Mouse (Mus musculus) forebrain, embryonic 12.5 days (tissue): ENCODE measurements at regions not wholly inside any gene's neighbourhood (a gene's known extent, or its start where the extent isn't known, plus 50 kb on each side); places are given as distances from the start of the nearest gene placed in this dataset.

Experiments
- ATAC-seq: fragments of 200-750 bp; cut with Nextera tagmentation; 2 replicates; pipeline ENCODE4 v1.8.0; 2017; ENCODE audit warnings: moderate TSS enrichment; ENCODE audit not compliant: low FRiP score
- H3K27ac ChIP-seq: fragments of 300-500 bp; sonication (generic); 2 replicates; pipeline ENCODE4 v1.5.1; 2016; ENCODE audit warnings: mild to moderate bottlenecking
- H3K27me3 ChIP-seq: fragments of 300-500 bp; sonication (generic); 2 replicates; pipeline ENCODE4 v1.6.1; 2016; ENCODE audit warnings: mild to moderate bottlenecking
- H3K36me3 ChIP-seq: fragments of 300-500 bp; sonication (generic); replicated peaks from 2 replicates; pipeline ENCODE4 v1.6.1; 2016; ENCODE audit warnings: mild to moderate bottlenecking
- H3K4me1 ChIP-seq: fragments of 300-500 bp; sonication (generic); 2 replicates; pipeline ENCODE4 v1.6.1; 2016
- H3K4me2 ChIP-seq: fragments of 300-500 bp; sonication (generic); 2 replicates; pipeline ENCODE4 v1.6.1; 2016; ENCODE audit warnings: mild to moderate bottlenecking, moderate library complexity
- H3K4me3 ChIP-seq: fragments of 300-500 bp; sonication (generic); replicated peaks from 2 replicates; pipeline ENCODE4 v1.5.1; 2016; ENCODE audit warnings: mild to moderate bottlenecking
- H3K9ac ChIP-seq: fragments of 300-500 bp; sonication (generic); 2 replicates; pipeline ENCODE4 v1.6.1; 2016; ENCODE audit warnings: mild to moderate bottlenecking
- H3K9me3 ChIP-seq: fragments of 300-500 bp; sonication (generic); 2 replicates; pipeline ENCODE4 v1.6.1; 2016
- WGBS: fragments of 180-500 bp; shearing (Covaris S2); methylation state at CpG from one replicate; pipeline ENCODE4 v1.1.7; 2016; 5-methylcytosine and 5-hydroxymethylcytosine counted together

DNA sequence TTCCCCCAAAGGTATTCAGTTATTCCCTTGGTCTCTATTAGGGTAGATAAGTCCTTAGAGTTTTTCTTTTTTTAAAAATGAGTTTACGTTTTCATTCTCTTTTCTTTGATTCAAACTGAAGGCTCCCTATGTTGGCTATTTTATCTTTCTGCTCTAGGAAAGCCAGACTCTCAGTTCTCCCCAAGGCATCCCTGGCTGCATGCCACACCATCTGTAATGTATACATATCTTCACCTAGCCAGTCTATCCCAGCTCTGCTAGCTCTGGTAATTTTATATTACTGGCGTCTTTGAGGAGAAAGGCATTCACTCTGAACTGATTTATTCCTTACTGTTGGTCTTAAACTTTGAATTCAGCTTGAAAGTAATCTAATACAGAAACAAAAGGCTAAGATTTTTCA lies 65.2 kb upstream of the Cabcoco1 start:
- no peak overlapping the region for H3K9ac ChIP-seq
- no peak overlapping the region for H3K27ac ChIP-seq
- H3K36me3 ChIP-seq, result no peaks in the 10 kb centered on the region
- H3K27me3 ChIP-seq, result no peaks in the 10 kb centered on the region
- H3K9me3 ChIP-seq, result 0 out of 2 replicates have a peak, but pooled peaks cover 3% of the 10 kb centered on the region
- H3K4me2 ChIP-seq, result no peak overlapping the region
- WGBS, result 66% methylated on average over 2 of the region's 2 CpGs
- no peaks in the 10 kb centered on the region for H3K4me1 ChIP-seq
- ATAC-seq, result no peak
- H3K4me3 ChIP-seq, result no peak overlapping the region

DNA sequence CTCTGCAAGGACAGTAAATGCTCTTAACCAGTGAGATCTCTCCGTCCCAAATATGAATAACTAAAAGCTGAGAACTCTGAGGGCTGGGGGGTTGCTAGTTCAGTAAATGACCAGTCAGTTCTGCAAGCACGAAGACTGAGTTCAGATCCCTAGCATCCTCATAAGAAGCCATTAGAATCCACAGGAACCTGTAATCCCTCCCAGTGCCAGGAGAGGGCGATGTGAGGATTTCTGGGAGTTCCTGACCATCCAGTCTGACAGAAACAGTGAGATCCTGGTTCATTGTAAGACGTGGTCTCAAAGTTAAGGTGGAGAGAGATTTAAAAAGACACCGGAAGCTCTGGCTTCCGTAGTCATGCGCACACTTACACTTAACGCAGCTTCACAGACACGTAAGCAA lies 70.2 kb upstream of the Cabcoco1 start:
- ATAC-seq, result no peak
- Histone ChIP-seq H3K4me3 (no peak overlapping the region), H3K9ac (no peak overlapping the region), H3K4me1 (no peaks in the 10 kb centered on the region), H3K36me3 (no peaks in the 10 kb centered on the region), H3K27me3 (no peaks in the 10 kb centered on the region), H3K4me2 (no peak overlapping the region), H3K27ac (no peak overlapping the region), H3K9me3 (0 out of 2 replicates have a peak, but pooled peaks cover 3% of the 10 kb centered on the region)
- whole genome bisulfite sequencing, result 76% methylated on average over 9 of the region's 9 CpGs

DNA sequence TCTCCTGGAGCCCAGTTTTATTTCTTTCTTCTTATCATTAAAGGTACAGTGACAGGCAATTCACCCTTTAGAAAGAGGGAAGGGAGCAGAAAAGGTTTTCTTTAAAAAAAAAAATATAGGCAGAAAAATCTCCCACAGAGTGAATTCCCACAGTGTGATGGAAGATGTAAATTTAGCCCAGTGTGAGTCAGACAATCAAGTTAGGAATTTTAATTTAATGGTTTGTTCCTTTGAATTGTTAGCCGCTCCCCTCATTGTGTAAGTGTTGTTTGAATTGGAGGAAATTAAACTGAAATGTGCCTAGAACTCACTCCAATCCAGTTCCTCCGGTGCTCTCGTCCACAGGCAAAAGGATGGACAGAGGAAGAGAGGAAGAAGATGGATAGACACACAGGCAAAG lies 71.0 kb upstream of the Cabcoco1 start:
- Histone ChIP-seq H3K9me3 (0 out of 2 replicates have a peak, but pooled peaks cover 3% of the 10 kb centered on the region), H3K27ac (no peak overlapping the region), H3K4me3 (no peak overlapping the region), H3K27me3 (no peaks in the 10 kb centered on the region), H3K4me1 (no peaks in the 10 kb centered on the region), H3K36me3 (no peaks in the 10 kb centered on the region), H3K9ac (no peak overlapping the region), H3K4me2 (no peak overlapping the region)
- WGBS, result 74% methylated on average over 3 of the region's 3 CpGs
- no peak for ATAC-seq

DNA sequence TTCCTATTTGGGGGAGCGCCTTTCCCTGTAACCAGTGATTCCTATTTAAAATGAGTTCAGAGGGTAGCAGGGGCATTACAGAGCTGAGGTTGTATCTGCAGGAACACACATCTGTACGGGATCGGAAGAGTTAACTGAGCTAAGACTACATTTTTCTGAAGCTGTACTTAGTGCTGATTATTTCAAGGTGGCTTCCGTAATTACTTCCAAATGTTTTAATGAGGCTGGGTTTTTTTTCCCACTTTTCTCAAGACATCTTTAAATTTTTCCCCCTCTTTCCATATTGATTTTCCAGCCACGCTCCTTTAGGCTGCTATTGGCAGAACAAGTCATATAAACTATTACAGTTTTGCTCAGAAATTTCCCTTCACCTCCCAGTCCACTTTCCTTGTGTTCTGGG lies 82.1 kb upstream of the Cabcoco1 start:
- H3K4me3 ChIP-seq, result no peak overlapping the region
- WGBS, result 81% methylated on average over 5 of the region's 5 CpGs
- no peak for ATAC-seq

DNA sequence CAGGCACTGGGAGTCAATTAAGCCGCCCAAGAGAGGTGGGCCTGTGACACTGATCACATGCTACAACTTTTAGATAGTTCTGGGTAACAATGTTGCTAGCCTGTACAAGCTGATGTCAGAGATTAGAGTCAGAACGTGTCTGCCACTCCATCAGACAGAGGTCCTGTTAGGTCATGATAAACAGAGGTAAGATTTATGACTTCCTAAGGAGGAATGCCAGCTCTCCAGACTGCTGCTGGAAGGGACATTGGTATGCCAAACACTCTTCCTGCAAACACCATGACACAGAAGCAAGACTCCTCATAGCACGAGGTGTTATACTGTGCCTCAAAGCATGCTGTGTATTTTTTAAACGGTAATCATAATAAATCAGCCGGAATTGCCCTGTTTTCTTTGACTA lies 83.6 kb upstream of the Cabcoco1 start:
- no peaks in the 10 kb centered on the region for H3K4me1 ChIP-seq
- no peak overlapping the region for H3K4me3 ChIP-seq
- no peak overlapping the region for H3K9ac ChIP-seq
- 80% methylated on average over 5 of the region's 5 CpGs for whole genome bisulfite sequencing
- no peak overlapping the region for H3K4me2 ChIP-seq
- ATAC-seq, result no peak
- no peaks in the 10 kb centered on the region for H3K27me3 ChIP-seq
- H3K36me3 ChIP-seq, result no peaks in the 10 kb centered on the region
- no peaks in the 10 kb centered on the region for H3K9me3 ChIP-seq
- no peak overlapping the region for H3K27ac ChIP-seq

More for the DNA sequence above, 82.1 kb upstream of the Cabcoco1 start:
- Histone ChIP-seq H3K36me3 (no peaks in the 10 kb centered on the region), H3K4me1 (no peaks in the 10 kb centered on the region), H3K27ac (no peak overlapping the region), H3K27me3 (no peaks in the 10 kb centered on the region), H3K9me3 (no peaks in the 10 kb centered on the region), H3K9ac (no peak overlapping the region), H3K4me2 (no peak overlapping the region)

DNA sequence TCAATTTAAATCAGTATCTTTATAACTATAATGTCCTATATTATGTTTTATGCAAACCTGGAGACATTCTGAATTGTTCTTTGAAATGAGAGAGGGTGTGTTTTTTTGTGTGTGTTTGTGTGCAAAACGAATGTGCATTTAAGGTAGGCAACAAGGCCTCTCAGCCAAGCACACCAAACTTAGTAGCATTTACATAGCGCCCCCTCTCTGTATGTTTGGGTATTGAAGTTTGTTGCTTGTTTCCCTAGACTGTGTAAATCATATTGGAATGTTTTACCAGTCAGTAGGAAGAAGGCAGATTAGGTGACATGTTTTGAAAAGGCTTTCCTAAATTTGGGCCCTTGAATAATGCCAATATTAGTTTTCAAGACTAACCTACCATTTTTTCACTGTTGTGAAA lies 84.1 kb upstream of the Cabcoco1 start:
- H3K27me3 ChIP-seq, result no peaks in the 10 kb centered on the region
- no peak overlapping the region for H3K4me2 ChIP-seq
- H3K36me3 ChIP-seq, result no peaks in the 10 kb centered on the region
- H3K4me3 ChIP-seq, result no peak overlapping the region
- WGBS, result 49% methylated on average over 2 of the region's 2 CpGs
- no peaks in the 10 kb centered on the region for H3K9me3 ChIP-seq
- no peak overlapping the region for H3K27ac ChIP-seq
- H3K9ac ChIP-seq, result no peak overlapping the region
- no peak for ATAC-seq
- H3K4me1 ChIP-seq, result no peaks in the 10 kb centered on the region

DNA sequence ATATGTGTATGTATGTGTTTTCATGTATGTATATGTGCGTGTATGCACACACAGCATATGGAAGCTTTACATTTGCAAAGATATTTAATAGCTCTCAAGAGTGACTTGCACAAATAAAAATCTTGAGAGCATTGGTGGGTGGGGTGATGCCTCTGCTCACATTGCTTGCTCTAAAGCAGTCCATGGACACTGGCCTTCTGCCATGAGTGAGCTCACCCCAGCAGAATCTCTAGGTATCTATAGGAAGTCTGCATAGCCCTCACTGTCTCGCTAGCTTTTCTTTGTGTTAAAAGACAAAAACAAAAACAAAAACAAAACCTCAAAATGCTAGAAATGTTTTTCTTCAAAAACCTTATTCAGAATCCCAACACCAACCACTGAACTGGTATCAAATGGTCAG lies 87.8 kb upstream of the Cabcoco1 start:
- no peak for ATAC-seq
- H3K36me3 ChIP-seq, result no peaks in the 10 kb centered on the region
- H3K4me1 ChIP-seq, result no peaks in the 10 kb centered on the region
- no peak overlapping the region for H3K4me2 ChIP-seq
- H3K9me3 ChIP-seq, result no peaks in the 10 kb centered on the region
- no peak overlapping the region for H3K4me3 ChIP-seq
- no peak overlapping the region for H3K27ac ChIP-seq
- no peak overlapping the region for H3K9ac ChIP-seq
- H3K27me3 ChIP-seq, result no peaks in the 10 kb centered on the region
- 89% methylated on average over 2 of the region's 2 CpGs for WGBS

DNA sequence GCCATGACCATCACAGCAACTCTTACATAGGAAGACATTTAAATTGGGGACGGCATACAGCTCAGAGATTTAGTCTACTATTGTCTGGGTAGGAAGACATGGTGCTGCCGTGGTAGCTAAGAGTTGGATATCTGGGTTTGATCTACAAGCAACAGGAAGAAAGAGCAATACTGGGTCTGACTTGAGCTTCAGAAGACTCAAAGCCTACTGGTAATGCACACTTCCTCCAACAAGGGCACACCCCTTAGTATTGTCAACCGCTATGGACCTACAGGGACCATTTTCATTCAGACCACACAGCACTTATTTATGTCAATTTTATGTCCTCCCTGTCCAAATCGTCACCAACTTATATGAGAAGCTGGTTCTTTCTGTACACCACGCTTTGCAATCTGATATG lies 90.3 kb upstream of the Tmem26 start:
- WGBS, result 93% methylated on average over 5 of the region's 5 CpGs
- H3K27ac ChIP-seq, result no peak overlapping the region
- H3K27me3 ChIP-seq, result no peaks in the 10 kb centered on the region
- no peaks in the 10 kb centered on the region for H3K4me1 ChIP-seq
- no peak overlapping the region for H3K4me2 ChIP-seq
- no peaks in the 10 kb centered on the region for H3K9me3 ChIP-seq
- H3K36me3 ChIP-seq, result no peaks in the 10 kb centered on the region
- no peak for ATAC-seq
- H3K4me3 ChIP-seq, result no peak overlapping the region
- no peak overlapping the region for H3K9ac ChIP-seq

DNA sequence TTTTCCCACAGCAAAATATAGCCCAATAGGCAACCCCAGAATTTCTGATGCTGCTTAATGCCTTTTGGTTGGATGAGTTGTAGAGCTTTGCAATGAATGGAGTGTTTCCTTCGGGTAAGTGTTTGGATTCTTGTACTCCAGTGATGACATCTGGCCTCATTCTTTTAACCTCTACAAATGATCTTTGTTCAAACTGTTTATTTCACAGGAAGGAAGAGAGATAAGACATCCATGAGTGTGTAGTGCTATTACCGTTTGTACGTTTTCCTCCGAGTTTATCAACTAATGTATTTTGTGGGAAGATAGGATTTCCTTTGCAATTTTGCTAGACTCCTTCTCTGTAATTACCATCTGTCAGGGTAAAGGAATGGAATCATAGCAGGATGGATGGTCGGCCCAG lies 70.7 kb upstream of the Tmem26 start:
- Histone ChIP-seq H3K4me2 (no peak overlapping the region), H3K9me3 (no peaks in the 10 kb centered on the region), H3K4me1 (no peaks in the 10 kb centered on the region), H3K27me3 (no peaks in the 10 kb centered on the region), H3K9ac (no peak overlapping the region), H3K27ac (no peak overlapping the region), H3K36me3 (no peaks in the 10 kb centered on the region), H3K4me3 (no peak overlapping the region)
- 85% methylated on average over 5 of the region's 5 CpGs for WGBS
- no peak for ATAC-seq

DNA sequence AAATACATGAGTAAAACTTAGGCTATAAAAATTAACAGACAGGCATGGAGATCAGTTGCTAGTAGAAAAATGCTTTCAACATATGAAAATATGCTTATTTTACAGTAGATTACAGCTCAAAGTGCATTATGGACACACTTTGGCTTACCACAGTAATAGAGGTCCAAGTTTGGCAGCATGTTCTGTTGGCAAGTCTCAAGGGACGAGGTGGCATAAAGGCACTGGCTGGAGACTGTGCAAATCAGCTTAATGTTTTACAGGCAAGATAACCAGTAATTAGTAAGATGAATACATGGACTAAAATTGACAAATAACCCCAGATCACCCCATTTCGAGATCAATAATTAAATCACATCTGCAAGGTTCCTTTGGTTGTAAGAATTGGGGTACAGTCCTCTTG lies 68.0 kb upstream of the Tmem26 start:
- Histone ChIP-seq H3K27ac (no peak overlapping the region), H3K4me2 (no peak overlapping the region), H3K4me1 (no peaks in the 10 kb centered on the region), H3K4me3 (no peak overlapping the region), H3K9ac (no peak overlapping the region), H3K36me3 (no peaks in the 10 kb centered on the region), H3K9me3 (no peaks in the 10 kb centered on the region), H3K27me3 (no peaks in the 10 kb centered on the region)
- ATAC-seq, result no peak
- WGBS, result 81% methylated on average over 2 of the region's 2 CpGs

DNA sequence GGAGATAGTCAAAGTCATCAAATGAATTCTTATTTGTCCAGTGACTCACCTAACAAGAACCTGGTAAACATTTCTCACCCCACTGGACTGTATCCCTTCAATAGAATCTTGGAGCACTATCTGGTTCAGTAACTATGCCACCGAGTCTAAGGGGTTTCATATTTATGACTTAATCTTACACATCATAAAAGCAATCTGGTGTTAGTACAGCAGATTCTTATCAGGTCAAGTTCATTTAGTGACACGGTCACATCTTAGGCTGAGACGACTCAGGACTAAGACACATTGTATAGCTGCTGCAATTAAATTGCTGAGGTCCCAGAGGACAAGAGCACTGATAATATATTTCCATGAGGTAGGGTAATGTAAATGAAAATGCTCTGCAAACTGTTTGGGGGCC lies 57.4 kb upstream of the Tmem26 start:
- 91% methylated on average over 3 of the region's 3 CpGs for WGBS
- no peaks in the 10 kb centered on the region for H3K9me3 ChIP-seq

DNA sequence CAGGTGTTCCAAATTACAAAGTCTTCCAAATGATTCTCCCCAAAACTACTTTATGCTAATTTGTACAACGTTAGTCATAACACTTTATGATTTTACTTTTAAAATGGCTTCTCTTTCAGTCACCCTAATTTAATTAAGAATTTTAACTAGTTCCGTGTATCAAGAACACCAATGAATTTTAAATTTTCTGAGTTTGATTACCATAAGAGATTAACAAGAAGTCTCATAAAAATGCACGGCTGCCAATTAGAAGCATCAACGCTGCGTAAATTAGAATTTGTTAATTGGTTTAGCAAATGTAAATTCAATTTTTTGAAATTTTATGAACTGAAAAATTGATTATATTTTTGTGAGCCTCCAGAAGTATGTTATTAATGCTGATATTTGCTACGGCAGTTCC lies 54.1 kb upstream of the Tmem26 start:
- Histone ChIP-seq H3K4me2 (no peak overlapping the region), H3K4me3 (no peak overlapping the region), H3K9me3 (no peaks in the 10 kb centered on the region), H3K9ac (no peak overlapping the region), H3K27ac (no peak overlapping the region), H3K4me1 (0 out of 2 replicates have a peak, but pooled peaks cover 6% of the 10 kb centered on the region), H3K36me3 (no peaks in the 10 kb centered on the region), H3K27me3 (no peaks in the 10 kb centered on the region)
- WGBS, result 85% methylated on average over 6 of the region's 6 CpGs
- ATAC-seq, result no peak

More for the DNA sequence above, 57.4 kb upstream of the Tmem26 start:
- H3K4me2 ChIP-seq, result no peak overlapping the region
- 0 out of 2 replicates have a peak, but pooled peaks cover 6% of the 10 kb centered on the region for H3K4me1 ChIP-seq
- H3K9ac ChIP-seq, result no peak overlapping the region
- H3K27ac ChIP-seq, result no peak overlapping the region
- no peak overlapping the region for H3K4me3 ChIP-seq
- H3K36me3 ChIP-seq, result no peaks in the 10 kb centered on the region
- H3K27me3 ChIP-seq, result no peaks in the 10 kb centered on the region
- ATAC-seq, result no peak

DNA sequence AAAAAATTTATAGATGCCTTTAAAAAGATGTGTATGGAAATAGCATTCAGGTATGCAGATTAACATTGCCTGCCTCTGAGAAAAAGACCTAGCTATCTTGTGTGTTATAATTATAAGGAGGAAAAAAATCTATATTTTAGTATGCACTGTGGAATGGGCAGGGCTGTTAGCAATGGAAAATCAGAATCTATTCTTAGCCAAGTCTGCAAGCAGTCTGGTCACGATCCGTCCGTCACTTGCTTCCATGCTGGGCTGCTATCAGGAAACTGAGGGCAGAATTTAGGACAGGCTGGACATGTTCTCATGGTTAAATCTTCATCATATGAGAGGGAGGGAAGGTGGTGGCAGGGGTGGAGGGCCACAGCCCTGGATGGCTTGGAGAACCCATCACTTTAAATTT lies 53.5 kb upstream of the Tmem26 start:
- Histone ChIP-seq H3K27me3 (no peaks in the 10 kb centered on the region), H3K27ac (no peak overlapping the region), H3K4me3 (no peak overlapping the region), H3K9ac (no peak overlapping the region), H3K4me1 (0 out of 2 replicates have a peak, but pooled peaks cover 6% of the 10 kb centered on the region), H3K36me3 (no peaks in the 10 kb centered on the region), H3K9me3 (no peaks in the 10 kb centered on the region), H3K4me2 (no peak overlapping the region)
- peak; percentile 46; the same call in 1 of the 2 replicates for ATAC-seq
- 58% methylated on average over 3 of the region's 3 CpGs for WGBS
